Mouse (Mus musculus) G1E (cell line): ENCODE results near the gene Lect2.

Source experiments
- CTCF ChIP-seq: IDR thresholded peaks from 2 replicates; pipeline ENCODE4 v1.5.1; 2012; ENCODE audit warnings: low read depth, low read length, inconsistent platforms, mixed read lengths
- GATA1 ChIP-seq: IDR thresholded peaks from 2 replicates; pipeline ENCODE4 v1.6.1; 2012; ENCODE audit warnings: borderline replicate concordance, low read length, inconsistent platforms, mixed read lengths
- POLR2AphosphoS5 ChIP-seq: IDR thresholded peaks from 2 replicates; pipeline ENCODE4 v1.6.1; 2012; ENCODE audit warnings: low read depth, low read length, inconsistent platforms; ENCODE audit not compliant: insufficient replicate concordance
- TAL1 ChIP-seq: conservative IDR thresholded peaks from 2 replicates; pipeline ENCODE4 v1.6.1; 2012; ENCODE audit warnings: low read depth, low read length, inconsistent platforms, mixed read lengths

DNA sequence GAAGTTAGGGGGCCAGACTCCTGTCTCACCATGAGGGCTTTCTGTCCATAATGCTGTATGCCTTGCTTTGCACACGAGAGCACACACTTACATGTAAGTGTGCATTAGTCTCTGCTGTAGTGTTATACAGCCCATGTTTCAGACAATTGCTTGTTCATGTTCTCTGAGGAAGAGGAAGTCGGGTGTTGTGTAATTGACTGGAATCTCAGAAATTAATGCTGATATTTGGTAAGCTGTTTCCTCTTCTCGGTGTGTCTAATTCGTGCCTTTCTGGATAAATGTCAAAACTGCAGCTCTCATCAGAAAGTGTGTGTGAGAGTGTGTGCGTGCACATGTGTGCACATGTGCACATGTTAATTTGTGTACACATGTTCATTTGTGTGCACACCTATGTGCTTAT lies 44.9 kb upstream of the Lect2 start:
- TF ChIP-seq CTCF (no peak), TAL1 (no peak), POLR2AphosphoS5 (no peak), GATA1 (no peak)
